Mouse (Mus musculus) stomach, postnatal 0 days (tissue): ENCODE data around the gene Usp29.

Experiments
- CTCF ChIP-seq: IDR thresholded peaks from 2 replicates; pipeline ENCODE4 v1.5.1; 2016; ENCODE audit warnings: antibody characterized with exemption, low read depth, mild to moderate bottlenecking, moderate library complexity
- EP300 ChIP-seq: optimal IDR thresholded peaks from 2 replicates; pipeline ENCODE3; 2016; ENCODE audit warnings: antibody characterized with exemption

- no peak for TF ChIP-seq CTCF
- no peak for TF ChIP-seq EP300
Observed at GRCm38 (mm10) chr7:6779172-6779571, 48.8 kb downstream of the Usp29 start.
